Mouse (Mus musculus) heart, postnatal 4 days (tissue): Measurements from ENCODE around the gene Ttyh1. TPM values are rescaled to one million over a fixed set of nuclear protein-coding genes. Genes with fewer than 3 reads are reported as not detected.

ENCODE experiments used
- DNase-seq: peaks from one replicate; pipeline ENCODE4 v3.0.0; 2021
- total RNA-seq, 2 experiments: library from RNA; stranded (reverse); gene quantifications; 2 replicates each; pipeline ENCODE4 v1.2.3; 2021

The Ttyh1 gene
- total RNA-seq, 2 experiments from 2014 or later = 1.1 to 2.1 TPM

GRCm38 (mm10) chr7:4123732-4124131 lies 4.5 kb downstream of the Ttyh1 start:
- DNase-seq = peak; percentile 77

GRCm38 (mm10) chr7:4124315-4124759 lies 5.1 kb downstream of the Ttyh1 start:
- peak; percentile 51 for DNase-seq

- DNase-seq = no peak
These were observed 5.6 kb downstream of the Ttyh1 start for GRCm38 (mm10) chr7:4124856-4125255.

GRCm38 (mm10) chr7:4125306-4125705 lies 6.1 kb downstream of the Ttyh1 start:
- no peak for DNase-seq

GRCm38 (mm10) chr7:4126992-4127785 lies 8.0 kb downstream of the Ttyh1 start:
- DNase-seq = no peak

GRCm38 (mm10) chr7:4127894-4128293 lies 8.7 kb downstream of the Ttyh1 start:
- no peak for DNase-seq

GRCm38 (mm10) chr7:4128860-4129259 lies 9.7 kb downstream of the Ttyh1 start:
- peak; percentile 70 for DNase-seq

- DNase-seq = peak; percentile 88
These were observed 11.7 kb downstream of the Ttyh1 start for GRCm38 (mm10) chr7:4130686-4131452.

- DNase-seq = no peak
These were observed 12.8 kb downstream of the Ttyh1 start for GRCm38 (mm10) chr7:4131964-4132363.

GRCm38 (mm10) chr7:4132581-4132980 lies 13.4 kb downstream of the Ttyh1 start:
- no peak for DNase-seq

GRCm38 (mm10) chr7:4132998-4133397 lies 13.8 kb downstream of the Ttyh1 start:
- DNase-seq = no peak

GRCm38 (mm10) chr7:4134911-4135310 lies 15.7 kb downstream of the Ttyh1 start:
- DNase-seq = no peak

- no peak for DNase-seq
These were observed 17.2 kb downstream of the Ttyh1 start for GRCm38 (mm10) chr7:4136404-4136770.

- DNase-seq = peak; percentile 98
These were observed 17.7 kb downstream of the Ttyh1 start, which contains the start of gene Leng8 for GRCm38 (mm10) chr7:4136771-4137531. Gene Leng8, plus strand, starts transcription at chr7:4137039.

- DNase-seq = no peak
These were observed 18.5 kb downstream of the Ttyh1 start for GRCm38 (mm10) chr7:4137746-4138145.

GRCm38 (mm10) chr7:4138181-4138580 lies 19.0 kb downstream of the Ttyh1 start:
- DNase-seq = no peak

GRCm38 (mm10) chr7:4138671-4139070 lies 19.5 kb downstream of the Ttyh1 start:
- no peak for DNase-seq

- no peak for DNase-seq
These were observed 20.2 kb downstream of the Ttyh1 start for GRCm38 (mm10) chr7:4139391-4139790.

- DNase-seq = no peak
These were observed 22.6 kb downstream of the Ttyh1 start for GRCm38 (mm10) chr7:4141648-4142325.

- DNase-seq = no peak
These were observed 23.7 kb downstream of the Ttyh1 start for GRCm38 (mm10) chr7:4142796-4143445.

- no peak for DNase-seq
These were observed 24.3 kb downstream of the Ttyh1 start for GRCm38 (mm10) chr7:4143506-4143905.

GRCm38 (mm10) chr7:4144046-4144445 lies 24.8 kb downstream of the Ttyh1 start:
- DNase-seq = no peak
